Mouse (Mus musculus) layer of hippocampus, postnatal 10 days (tissue): ENCODE results near the gene Slc18b1. TPM values are rescaled to one million over a fixed set of nuclear protein-coding genes. Genes with fewer than 3 reads are reported as not detected.

Source experiments
- total RNA-seq, 2 experiments: library from RNA; stranded (reverse); gene quantifications; 2 replicates each; pipeline ENCODE4 v1.2.3; 2021

Slc18b1 gene
- total RNA-seq, 2 experiments from 2014 or later: 18.2 to 22.0 TPM

Other genes starting within 250 kb of the Slc18b1 start
- 100 to 1,000 TPM; 336 to 348 TPM for gene Rps12, start 9.7 kb upstream of the Slc18b1 start, total RNA-seq
- gene Vnn3, start 54.5 kb downstream of the Slc18b1 start, total RNA-seq: under 1 TPM in 1 of 2 experiments, not detected in 1; 0.46 TPM
- under 1 TPM; 0.66 to 0.71 TPM for gene Vnn1, start 97.7 kb downstream of the Slc18b1 start, total RNA-seq
- gene Taar1, start 123.4 kb downstream of the Slc18b1 start, total RNA-seq: not detected
- not detected for gene Taar2, start 141.6 kb downstream of the Slc18b1 start, total RNA-seq
- not detected for gene Taar3, start 152.6 kb downstream of the Slc18b1 start, total RNA-seq
- gene Taar4, start 163.5 kb downstream of the Slc18b1 start, total RNA-seq: not detected
- not detected for gene Taar5, start 173.7 kb downstream of the Slc18b1 start, total RNA-seq
- not detected for gene Taar6, start 188.7 kb downstream of the Slc18b1 start, total RNA-seq
- not detected for gene Taar7a, start 196.5 kb downstream of the Slc18b1 start, total RNA-seq
- not detected for gene Taar7b, start 203.0 kb downstream of the Slc18b1 start, total RNA-seq
- not detected for gene Taar7d, start 230.2 kb downstream of the Slc18b1 start, total RNA-seq
- gene Taar7e, start 240.6 kb downstream of the Slc18b1 start, total RNA-seq: not detected